Mouse (Mus musculus) common myeloid progenitor, adult 5-6 weeks (primary cell): Measurements from ENCODE around the gene Bpifa1. TPM values are rescaled to one million over a fixed set of nuclear protein-coding genes. Genes with fewer than 3 reads are reported as not detected.
"Not testable (repeated sequence)": the region's sequence is repeated elsewhere in the genome, so short reads cannot be mapped to it uniquely, and the experiment has no call there.

ENCODE experiments used
- ATAC-seq: replicated peaks from 2 replicates; pipeline ENCODE4 v1.8.0; 2016; ENCODE audit warnings: low read depth, mild to moderate bottlenecking, moderate TSS enrichment, inconsistent platforms; ENCODE audit not compliant: poor library complexity, severe bottlenecking
- total RNA-seq: library from RNA; stranded (forward); fragments of 200-1000, 187-1606 nt; gene quantifications from 2 replicates; pipeline ENCODE4 v1.2.3, GENCODE M21; 2017

Gene Bpifa1
- not detected in 2 replicates for total RNA-seq

DNA sequence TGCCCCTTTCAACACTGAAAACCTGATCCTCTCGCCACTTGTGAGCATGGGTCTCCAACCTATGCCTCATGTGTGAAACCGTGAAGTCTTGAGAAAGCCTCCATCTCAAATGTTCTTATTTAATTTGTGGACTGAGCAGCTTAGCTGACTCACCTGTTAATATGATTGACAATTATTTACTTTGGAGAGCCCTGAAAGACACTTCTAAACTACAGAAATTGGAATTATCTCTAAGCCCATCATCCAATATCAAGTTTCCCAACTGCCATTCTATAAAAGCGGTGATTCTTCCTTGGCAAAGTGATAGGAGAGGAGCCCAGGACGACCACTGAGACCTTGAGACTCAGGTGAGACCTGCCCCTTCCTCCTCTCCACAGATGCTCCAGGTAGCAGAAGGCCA, at the start of gene Bpifa1:
Gene Bpifa1, plus strand, starts transcription at position 301 of the 400 bp plus-strand sequence.
- no peak for ATAC-seq

DNA sequence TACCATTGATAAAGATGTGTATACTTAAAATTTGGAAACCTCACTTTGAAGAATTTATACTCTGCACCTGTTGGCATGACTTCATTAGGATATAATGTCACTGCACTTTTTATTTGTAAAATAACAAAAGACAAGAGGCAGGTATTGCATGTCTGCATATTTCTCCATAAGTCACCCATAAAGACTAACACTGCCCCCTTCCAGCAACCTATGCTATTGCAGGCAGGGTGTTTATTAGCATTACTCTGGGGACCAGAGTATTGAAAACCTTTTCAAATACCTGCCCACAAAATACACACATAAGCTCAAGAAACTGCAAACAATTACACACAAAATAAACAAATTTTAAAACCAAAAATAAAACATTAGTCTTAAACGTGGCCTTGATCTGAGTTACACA, 44.9 kb upstream of the Bpifa1 start:
- ATAC-seq, result no peak

DNA sequence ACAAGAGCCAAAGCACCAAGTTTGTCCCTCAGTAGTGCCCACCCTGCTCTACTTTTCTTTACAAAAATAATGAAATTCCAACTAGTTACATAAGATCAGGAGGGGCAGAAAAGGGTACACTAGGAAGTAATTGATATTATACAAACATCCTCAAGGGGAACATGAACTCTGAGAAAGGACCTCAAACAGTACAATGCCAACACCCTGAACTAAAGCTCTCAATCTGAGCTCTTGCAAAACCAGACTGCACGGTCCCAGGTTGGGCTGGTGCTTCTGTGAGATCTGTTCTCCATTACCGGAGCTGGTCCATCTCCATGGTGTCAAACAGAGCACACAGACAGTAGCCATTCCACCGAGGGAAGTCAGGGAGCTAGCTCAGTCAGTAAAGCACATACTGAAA, 25.3 kb upstream of the Bpifa1 start:
- no peak for ATAC-seq

DNA sequence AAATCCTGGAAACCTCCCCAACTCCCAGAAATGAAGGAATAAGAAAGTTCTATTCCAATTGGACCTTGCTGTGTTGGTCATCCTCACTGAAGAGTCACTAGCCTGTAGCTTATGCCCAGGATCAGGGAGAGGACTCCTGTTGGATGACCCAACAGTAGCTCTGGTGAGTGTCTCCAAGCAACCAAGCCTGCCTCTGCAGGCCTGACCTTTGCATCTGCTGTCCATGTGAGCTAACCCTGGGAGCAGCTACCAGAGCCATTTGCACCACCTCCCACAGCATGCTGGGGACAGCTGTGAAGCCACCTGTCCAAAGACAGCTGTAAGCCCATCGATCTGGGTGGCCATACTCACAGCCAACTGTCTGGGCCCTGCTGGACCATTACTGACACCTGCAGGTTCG, 12.6 kb upstream of the Bpifa1 start, which contains the start of gene Bpifa3:
Gene Bpifa3, plus strand, starts transcription at position 217 of the 400 bp plus-strand sequence.
- no peak for ATAC-seq

DNA sequence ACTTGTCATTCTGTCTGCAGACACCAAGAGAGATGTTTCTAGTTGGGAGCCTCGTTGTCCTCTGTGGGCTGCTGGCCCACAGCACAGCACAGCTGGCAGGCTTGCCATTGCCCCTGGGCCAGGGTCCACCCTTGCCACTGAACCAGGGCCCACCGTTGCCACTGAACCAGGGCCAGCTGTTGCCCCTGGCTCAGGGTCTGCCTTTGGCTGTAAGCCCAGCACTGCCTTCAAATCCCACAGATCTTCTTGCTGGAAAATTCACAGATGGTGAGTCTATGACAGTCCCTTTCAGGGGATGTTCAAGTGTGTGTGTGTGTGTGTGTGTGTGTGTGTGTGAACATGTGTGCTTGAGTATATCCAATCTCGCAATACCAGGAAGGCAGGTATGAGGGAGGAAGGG, 1.1 kb downstream of the Bpifa1 start:
- ATAC-seq, result no peak

DNA sequence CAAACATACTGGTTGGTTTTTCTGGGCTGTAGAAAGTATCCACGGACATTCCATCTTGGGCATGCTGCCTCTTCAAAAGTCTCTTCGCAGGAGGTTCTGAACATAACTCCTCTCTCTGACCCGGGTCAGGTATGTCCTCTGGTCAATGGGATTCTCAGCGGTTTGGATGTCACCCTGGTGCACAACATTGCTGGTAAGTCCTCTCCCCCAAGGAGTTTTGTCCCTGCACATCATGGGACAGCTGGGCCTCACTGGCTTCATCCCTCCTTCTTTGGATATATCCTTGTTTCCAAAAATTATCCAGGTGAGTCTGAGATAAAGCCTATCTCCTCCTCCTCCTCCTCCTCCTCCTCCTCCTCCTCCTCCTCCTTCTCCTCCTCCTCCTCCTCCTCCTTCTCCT, 4.8 kb downstream of the Bpifa1 start:
- no peak for ATAC-seq

DNA sequence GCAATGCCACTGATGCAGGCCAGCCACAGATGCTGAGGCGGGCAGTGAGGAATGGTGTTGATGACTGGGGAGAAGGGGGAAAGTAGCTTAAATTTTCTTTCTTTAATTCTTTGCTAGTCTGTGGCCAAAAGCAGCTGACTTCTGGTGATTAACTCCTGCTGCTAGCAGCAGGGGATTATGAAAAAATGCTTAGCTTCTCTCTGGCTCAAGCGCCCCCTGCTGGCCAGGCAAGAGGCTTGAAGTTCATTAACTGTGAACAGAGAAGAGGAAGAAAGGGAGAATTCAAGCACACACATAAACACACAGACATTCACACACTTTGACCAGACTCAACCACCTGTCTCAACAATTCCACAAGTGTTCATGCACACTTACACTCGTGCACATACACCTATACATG, 15.8 kb downstream of the Bpifa1 start:
- ATAC-seq, result 0 out of 2 replicates have a peak, but pooled peaks have one; percentile 54

DNA sequence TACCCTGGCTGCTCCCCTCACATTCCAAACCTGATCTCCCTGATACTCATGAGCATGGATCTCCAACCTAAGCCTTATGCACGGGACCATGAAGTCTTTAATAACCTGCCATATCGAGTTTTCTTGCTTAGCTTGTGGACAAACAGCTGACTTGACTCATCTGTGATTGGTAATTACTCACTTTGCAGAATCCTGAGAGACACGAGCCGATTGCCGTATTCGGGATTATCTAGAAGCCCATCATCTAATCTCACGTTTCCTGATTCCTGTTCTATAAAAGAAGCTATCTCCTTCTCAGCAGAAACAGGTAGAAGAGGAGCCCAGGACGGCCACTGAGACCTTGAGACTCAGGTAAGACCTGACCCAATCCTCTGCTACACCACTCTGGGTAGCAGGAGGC, 19.6 kb downstream of the Bpifa1 start, which contains the start of gene Bpifa5:
Gene Bpifa5, plus strand, starts transcription at position 301 of the 400 bp plus-strand sequence.
- no peak for ATAC-seq

DNA sequence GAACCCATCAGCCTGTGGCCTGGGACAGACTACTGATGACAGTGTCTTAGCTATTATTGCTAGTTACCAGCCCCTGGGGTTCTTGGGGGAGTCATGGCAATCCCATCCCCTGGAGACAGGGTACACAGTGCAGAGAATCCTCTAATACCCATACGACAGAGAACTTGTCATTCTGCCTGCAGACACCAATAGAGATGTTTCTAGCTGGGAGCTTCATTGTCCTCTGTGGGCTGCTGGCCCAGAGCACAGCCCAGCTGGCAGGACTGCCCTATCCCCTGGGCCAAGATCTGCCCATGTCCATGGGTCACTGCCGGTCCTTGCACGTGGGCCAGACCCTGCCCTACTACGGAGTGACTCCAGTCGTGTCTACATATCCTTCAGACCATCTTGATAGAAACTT, 20.6 kb downstream of the Bpifa1 start:
- no peak for ATAC-seq

DNA sequence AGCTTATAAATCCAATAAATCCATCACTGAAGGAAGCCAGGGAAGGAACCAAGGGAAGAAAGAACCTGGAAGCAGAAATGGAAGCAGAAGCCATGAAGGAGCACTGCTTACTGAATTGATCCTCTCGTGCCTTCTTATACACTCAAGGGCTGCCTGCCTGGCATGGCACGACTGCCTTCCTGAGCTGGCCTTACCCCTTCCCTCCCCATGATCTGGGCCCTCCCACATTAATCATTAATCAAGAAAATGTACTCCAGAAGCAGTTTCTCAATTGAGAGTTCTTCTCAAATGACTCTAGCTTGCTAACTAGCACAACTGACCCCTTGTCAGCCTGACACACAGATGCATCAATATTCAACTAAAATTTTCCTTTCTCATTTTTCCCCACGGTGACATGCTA, 26.5 kb downstream of the Bpifa1 start:
- no peak for ATAC-seq

DNA sequence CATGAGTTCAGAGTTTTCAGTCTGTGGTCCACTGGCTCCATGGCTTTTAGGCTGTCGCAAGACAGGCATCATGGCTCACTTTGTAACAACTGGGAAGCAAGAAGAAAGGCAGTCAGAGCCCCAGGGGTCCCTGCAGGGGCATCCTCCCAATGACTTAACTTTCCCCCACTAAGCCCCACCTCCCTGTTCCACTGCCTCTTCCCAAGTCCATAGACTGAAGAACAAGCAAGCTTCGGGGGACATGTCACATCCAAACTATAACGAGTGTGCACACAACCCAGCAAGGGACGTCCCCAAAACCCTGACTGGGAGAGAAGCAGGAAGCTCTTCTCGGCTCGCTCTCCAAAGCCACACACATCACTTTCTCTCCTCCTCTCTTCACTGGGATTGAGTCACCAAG, 28.9 kb downstream of the Bpifa1 start:
- ATAC-seq, result no peak

DNA sequence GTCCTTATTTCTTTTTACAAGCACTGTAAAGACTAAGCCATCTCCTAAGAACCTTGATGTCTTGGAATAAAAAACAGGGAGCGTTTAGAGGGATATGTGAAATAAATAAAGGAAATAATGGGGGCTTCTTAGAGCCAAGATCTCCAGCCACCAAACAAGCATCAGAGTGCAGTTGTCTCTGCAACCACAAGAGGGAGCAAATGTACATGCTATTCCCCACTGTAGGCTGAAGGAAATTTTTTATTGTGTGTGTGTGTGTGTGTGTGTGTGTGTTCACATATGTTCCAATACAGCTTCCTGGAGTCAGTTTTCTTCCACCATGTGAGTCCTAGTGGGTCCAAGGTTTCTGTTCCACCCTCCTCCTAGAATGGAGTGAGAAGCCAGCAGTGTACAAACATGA, 30.6 kb downstream of the Bpifa1 start:
- ATAC-seq, result peak; percentile 72

DNA sequence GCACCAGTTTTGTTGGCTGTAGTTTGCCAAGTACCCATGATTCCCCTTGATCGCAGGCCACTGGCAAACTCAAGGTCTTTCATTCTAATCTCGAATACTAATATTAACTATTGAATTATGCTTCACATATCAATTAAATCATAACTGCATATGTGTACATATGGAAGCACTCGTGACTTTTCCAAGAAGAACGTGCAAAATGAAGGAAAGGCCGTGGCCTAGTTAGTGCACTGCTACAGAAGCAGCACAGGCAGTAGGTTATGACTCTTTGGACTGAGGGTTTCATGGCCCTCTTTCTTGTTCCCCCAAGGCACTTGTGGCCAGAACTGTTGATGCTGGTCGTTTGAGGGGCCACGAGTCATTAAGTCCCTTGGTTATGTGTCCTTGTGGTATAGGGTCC, 39.2 kb downstream of the Bpifa1 start:
- not testable (repeated sequence) for ATAC-seq

DNA sequence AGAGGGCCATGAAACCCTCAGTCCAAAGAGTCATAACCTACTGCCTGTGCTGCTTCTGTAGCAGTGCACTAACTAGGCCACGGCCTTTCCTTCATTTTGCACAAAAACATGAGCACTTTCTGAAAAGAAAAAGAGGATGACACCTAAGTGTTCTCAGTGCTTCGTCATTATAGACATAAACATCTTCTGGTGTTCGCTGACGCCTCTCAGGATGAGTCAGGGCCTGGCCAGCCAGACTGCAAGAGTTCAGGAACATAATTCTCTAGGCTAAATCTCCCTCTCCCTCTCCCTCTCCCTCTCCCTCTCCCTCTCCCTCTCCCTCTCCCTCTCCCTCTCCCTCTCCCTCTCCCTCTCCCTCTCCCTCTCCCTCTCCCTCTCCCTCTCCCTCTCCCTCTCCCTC, 40.4 kb downstream of the Bpifa1 start:
- not testable (repeated sequence) for ATAC-seq

DNA sequence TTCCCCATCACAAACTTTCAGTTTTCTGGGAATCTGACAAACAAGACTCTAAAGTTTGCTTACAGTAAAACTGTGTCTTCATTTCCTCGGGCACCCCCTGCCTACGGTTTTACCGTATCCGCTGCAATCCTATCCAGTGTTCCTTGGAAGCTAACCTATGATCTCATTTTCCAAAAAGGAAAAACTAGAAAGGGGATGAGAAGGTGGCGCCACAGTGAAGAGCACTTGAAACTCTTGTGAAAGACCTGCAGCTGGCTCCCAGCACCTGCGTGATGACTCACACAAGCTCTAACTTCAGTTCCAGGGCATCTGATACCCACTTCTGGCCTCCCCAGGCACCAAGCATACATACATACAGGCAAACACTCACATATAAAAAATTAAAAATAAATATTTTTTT, 42.6 kb downstream of the Bpifa1 start:
- no peak for ATAC-seq

DNA sequence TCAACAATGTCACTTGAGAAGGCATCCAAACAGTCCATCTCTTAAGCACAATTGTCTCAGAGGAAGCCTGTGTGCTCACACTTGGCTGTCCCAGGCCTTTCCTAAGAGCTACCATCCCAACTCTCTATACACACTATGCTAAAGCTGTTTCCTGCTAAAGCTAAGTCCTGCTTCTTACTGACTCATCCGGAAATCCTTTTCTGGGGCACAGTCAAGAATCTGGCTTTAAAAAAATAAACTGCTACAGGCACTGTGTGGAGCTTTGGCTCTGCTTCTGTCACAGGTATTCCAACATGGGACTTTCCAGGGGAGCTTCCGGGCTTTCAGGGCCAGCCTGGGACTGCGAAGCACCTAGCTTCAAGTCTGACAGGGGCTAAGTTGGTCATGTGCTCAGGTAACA, 43.1 kb downstream of the Bpifa1 start:
- ATAC-seq, result no peak

DNA sequence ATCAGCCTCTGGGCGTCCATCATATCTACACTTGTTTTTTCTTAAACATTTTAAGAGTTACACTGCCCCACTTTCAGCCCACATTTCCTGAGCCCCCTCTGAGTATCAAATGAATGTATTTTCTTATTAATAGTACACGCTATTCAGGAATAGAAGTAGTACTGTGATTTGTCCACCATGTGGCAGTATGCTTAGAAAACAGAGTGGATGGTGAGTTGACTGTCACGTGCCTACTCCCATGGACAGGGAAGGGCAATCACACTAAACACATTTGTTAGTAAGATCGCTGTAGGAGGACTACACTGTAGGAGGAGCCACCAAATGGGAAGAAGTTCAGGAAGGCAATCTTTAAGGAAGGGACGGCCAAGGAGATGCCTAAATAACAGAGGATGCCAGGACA, 44.8 kb downstream of the Bpifa1 start:
- ATAC-seq, result peak; percentile 87

DNA sequence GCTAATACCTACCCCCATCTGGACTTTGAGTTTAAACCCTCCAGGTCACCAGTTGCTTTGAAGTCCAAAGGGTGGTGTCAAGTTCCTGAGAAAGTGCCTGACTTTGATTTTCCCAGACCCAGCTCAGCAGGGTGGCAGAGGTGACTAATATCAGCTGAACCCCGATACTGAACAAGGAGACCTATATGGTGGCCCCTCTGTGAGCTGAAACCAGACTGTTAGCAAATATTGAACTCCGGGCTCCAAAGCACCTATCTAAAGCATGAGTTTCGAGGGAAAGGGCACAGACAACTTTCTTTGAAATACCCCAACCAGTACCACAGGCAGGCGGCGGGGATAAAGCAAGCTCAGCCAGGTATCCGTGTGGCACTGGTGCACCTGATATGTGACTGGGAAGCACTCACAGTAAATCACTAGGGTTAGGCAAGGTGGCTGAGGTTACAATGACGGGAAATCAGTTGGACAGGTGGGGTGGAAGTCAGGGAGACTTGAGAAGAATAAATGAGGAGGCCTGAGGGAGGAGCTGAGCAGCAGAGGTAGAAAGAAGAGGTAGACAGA, 47.3 kb downstream of the Bpifa1 start:
- no peak for ATAC-seq

DNA sequence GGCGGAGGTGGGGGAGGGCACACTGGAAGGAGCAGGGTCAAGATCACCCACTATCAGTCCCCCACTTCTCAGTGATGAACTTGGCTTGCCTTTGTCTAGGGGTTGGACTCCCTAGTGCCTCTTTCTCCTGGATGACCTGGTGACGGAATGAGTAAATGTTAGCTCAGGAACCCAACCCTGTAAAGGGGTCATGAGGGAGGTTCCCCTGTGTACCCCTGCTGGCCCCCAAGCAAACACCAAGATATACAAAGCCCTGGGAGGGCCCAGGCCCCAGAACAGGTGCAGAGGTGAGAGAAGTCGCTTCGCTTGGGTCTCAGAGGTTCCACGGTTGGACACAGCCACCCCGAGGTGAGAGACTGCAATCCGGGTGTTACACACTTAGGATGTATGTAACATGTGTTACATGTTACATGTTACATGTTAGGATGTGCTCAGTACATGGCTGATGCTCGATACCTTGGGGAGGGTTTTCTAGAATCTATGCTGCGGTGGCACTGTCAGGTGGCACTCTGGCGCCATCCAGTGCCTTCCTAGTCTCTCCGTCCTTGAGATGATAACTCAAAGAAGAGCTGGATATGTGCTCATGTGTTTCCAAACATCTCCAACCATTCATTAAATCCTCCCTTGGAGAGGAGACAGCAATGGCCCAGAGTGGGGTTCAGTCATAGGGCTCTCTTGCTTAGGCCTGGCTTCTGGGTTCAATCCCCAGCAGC, 48.0 kb downstream of the Bpifa1 start, which contains the start of gene Bpifb1:
Gene Bpifb1, plus strand, starts transcription at position 273 of the 713 bp plus-strand sequence.
- no peak for ATAC-seq

DNA sequence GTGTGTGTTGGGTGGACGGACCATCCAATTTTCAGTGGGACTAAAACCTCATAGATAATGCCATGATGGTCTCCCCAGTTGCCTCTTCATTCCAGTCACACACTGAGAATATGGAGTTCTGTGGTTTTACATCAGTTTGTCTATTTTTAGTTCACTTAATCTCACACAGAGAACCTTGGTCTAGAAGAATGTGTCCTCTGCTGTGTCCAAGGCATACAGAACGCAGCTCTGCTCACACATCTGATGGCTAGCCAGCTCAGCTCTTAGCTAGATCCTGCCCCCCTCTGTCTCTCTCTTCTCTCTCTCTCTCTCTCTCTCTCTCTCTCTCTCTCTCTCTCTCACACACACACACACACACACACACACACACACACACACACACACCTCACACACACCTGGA, 49.5 kb downstream of the Bpifa1 start:
- no peak for ATAC-seq

DNA sequence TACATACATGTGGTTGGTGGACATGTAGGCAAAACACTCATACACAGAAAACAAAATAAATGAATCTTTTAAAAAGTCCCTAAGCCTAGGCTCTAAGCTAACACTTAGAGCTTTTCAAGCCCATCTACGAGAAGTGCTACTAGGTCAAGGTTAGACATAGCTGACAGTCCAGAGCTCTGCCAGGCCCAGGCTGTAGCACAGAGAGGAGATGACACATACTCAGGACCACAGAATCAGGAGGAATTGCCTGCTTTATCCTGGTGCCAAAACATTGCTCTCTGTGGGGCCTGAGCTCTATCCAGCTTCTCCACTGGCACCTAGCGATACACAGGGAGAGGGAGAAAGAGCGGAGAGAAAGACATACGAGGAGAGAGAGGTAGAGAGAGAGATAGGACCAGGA, 50.4 kb downstream of the Bpifa1 start:
- no peak for ATAC-seq

DNA sequence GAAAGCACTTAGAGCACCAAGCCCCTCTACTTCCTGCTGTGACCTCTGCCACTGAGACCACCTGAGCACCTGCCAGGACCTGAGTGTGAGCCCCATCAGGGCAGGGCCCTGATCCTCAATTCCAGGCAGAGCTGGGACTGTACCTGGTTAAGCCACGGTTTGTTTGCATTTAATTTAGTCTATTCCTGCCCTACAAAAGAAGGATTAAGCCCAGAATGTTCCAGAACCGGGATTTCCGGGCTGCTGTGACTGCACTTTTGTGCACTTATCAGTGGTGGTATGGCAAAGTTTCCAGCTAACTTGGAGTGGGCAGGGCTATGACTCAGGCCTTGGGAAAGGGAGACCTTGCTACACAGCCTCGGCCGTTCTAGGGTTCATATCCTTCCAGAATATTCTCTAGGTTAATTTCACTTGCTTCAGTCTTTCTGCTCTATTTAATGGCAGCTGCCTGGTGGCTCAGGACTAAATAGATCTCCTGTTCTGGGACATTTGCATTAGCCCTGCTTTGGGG, 51.4 kb downstream of the Bpifa1 start:
- ATAC-seq, result no peak
